Mouse (Mus musculus) adipocyte (in vitro differentiated cells): ENCODE results near the gene Accs.
A peak's percentile ranks its signal among the peaks of the same experiment; 100 is the strongest.

ENCODE experiments used
- DNase-seq: peaks from one replicate; pipeline ENCODE4 v3.0.0-alpha.2; 2016; ENCODE audit warnings: low spot score

Gene Accs

GRCm38 (mm10) chr2:93849505-93850089, at the start of gene Accs:
Gene Accs, minus strand, starts transcription at chr2:93849943.
- peak; percentile 90 for DNase-seq

DNA sequence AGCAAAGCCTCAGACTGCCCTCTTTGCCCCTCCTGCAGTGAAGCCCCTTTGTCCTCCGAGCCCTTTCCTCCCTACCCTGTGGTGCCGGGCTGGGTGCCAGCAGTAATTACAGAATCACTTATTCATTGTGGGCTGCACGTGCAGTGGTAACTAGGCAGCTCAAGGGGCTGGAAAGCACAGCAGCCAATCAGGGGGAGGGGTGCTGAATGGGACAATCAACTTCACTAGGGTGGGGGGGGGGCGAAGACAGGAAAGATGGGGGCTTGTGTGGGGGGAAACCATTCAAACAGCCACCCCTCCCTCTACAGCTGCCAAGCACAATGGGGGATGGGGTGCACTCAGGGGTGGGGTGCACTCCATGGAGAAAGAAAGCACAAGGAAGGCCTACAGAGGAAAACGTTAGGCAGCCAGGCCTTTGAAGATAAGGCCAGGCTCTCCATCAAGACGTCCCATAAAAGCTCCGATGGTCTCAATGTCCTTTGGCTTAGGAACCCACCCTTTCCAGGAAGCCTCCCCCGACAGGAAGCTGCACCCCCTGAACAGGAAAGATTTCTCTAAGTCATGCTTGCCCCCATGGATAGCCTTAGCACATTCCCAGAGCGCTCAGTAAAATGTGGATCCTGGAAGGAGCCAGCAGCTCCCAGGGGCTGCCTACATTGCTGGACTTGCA, 42.0 kb upstream of the Accs start:
- DNase-seq, result no peak

- no peak for DNase-seq
These were observed 40.4 kb upstream of the Accs start for GRCm38 (mm10) chr2:93890143-93890542.

DNA sequence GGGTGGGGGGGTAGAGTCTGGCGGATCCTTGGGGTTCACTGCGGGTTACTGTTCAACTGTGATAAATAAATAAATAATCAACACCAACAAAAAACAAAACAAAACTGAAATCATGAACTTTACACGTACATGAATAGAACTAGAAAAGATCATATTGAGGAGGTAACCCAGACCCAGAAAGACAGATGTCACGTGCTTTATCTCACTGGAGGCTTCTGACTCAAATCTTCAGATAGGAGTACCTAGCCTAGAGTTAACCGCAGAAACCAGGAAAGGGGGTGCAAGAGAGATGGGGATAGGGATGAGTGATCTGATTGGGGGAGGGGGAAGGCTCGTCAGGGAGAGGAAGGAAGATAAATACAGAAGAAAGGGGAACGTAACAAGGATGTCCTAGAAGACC, 39.3 kb upstream of the Accs start:
- DNase-seq, result no peak

DNA sequence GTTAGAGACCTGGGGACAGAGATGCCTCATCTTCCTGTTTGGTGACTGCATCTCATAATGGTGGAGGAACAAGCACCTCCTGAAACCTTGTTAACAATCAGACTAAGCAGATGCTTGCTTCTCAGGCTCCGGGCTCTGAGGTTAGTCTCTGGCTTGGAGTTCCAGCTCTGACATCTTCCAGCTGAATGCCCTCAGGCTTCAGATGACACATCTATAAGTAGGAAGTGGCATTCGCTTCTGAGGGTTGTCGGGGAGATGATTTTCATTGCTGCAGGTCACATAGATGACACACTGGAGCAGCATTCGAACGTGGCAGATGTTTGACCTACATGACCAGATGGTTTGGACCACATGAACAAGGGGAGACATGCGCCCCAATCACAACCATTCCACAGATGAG, 38.6 kb upstream of the Accs start:
- no peak for DNase-seq

DNA sequence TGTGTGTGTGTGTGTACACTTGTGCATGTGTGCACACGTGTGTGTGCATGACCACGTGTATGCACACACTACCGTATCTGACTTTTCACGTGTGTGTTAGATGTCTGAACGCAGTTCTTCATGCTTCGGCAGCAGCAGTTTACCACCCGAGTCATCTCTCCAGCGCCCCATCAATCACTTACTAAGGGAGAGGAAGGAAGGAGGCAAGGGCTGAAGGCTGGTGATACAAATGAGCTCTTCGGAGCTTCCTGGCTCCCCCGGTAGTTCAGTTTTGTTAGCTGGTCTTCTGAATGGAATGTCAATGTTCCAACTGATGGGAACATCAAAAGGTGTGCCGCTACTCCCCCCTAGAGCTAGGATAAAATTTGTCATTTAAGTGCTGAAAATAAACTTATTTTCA, 37.5 kb upstream of the Accs start:
- DNase-seq, result no peak

GRCm38 (mm10) chr2:93886013-93886794, 36.5 kb upstream of the Accs start:
- DNase-seq, result no peak

DNA sequence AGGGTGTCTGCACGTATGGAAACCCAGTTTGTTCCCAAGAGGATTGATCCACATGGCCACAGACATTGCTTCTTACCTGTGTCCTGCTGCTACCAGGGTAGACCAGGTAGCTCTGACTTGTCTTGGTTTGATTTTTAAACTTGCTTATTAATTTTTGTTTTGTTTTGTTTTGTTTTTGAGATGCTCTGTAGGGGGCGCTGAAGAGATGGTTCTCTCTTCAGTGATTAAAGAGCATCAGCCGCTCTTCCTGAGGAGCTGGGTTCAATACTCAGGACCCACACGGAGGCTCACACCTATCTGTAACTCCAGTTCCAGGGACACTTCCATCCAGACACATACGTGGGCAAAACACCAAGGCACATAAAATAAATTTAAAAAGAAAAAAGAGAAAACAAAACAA, 33.3 kb upstream of the Accs start:
- no peak for DNase-seq

GRCm38 (mm10) chr2:93881640-93882367, 32.1 kb upstream of the Accs start:
- no peak for DNase-seq

DNA sequence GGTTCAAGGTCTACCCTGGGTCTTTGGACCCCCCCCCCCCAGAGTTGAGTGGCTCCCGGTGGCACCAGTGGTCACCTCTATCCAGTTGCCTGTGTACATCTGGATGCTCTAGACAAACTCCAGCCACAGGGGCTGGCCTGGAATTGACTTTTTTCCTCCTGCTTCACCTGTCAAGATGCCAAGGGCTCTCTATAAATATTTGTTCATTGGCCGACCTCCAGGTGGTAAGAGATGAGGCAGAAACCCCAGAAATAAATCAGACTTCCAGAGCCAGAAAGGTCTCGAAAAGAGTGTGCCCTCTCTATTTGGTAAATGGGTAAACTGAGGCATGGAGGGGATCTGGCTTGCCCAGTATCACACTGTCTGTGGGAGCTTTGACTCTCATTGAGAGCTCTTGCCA, 31.2 kb upstream of the Accs start:
- peak; percentile 14 for DNase-seq

DNA sequence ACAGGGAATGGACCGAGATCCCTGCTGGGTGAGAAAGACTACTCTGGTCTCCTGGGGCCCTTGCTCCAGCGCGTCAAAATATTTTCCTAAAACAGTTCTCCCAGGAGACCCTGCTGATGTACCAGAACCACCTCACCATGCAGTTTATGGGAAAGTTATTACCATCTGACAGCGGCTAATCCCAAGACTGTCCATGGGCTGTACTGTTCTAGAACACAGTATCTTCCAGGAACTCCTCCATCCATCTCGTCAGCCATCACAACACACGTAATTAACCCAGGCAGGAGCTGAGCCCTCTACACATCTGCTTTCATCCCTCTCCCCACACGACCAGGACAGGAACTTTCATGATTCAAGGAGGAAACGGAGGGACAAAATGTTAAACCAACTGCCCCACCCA, 30.7 kb upstream of the Accs start:
- no peak for DNase-seq

DNA sequence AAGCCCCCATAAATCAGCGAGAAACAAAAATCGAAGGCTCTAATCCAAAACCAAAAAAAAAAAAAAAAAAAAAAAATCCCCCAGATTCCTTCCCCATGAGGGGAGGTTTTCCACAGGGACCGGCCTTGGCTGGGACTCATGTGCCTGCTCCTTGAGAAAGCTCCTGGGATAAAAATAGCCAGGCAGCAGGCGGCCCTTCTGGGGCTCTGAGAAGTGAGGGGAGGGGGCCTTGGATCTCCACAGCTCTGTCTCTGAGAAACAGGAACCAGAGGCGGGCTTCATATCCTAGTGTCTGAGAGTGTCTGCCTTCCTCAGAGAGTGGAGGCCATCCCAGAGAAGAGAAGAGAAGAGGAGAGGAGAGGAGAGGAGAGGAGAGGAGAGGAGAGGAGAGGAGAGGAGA, 27.3 kb upstream of the Accs start:
- DNase-seq, result no peak

GRCm38 (mm10) chr2:93874606-93875005, 24.9 kb upstream of the Accs start:
- no peak for DNase-seq

DNA sequence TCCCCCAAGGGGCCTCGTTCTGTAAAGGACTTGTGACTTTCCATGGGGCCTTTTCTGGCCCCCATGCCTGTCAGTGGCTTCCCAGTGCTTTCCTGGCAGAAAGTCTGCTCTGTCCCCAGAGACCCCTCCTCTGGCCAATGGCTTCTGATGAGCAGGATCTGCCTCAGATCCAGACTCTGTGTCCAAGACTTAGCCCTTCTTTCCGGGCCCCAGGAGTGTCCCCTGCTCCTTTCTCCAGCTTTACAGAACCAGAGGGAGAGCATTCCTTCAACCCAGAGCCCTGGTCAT, 24.4 kb upstream of the Accs start:
- no peak for DNase-seq

GRCm38 (mm10) chr2:93873449-93874226, 23.9 kb upstream of the Accs start:
- DNase-seq, result no peak

- no peak for DNase-seq
These were observed 22.5 kb upstream of the Accs start for GRCm38 (mm10) chr2:93872257-93872656.

DNA sequence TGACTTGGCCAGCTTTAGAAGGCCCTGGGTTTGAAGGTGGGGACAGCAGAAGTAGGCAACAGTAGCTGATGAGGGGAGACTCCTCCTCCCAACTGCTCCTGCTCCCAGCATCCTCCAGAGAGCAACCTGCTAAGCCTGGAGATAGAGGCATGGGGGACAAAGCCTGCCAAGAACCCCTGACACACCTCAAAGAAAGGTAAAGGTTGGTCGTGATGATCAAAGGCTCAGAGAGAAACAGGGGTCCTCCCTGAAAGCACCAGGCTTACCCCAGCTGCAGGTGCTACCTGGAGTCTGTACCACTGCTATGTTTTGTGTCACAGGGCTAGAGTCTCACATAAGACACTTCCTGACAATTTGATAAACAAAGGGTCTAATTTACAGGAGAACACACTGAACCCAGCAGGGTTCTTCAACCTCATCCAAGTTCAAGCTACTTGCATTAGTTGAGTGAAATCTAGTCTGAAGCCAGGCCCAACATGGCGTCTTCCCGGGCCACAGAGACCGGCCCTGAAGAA, 21.7 kb upstream of the Accs start:
- DNase-seq, result no peak

- DNase-seq, result peak; percentile 75
These were observed 21.1 kb upstream of the Accs start for GRCm38 (mm10) chr2:93870842-93871241.

DNA sequence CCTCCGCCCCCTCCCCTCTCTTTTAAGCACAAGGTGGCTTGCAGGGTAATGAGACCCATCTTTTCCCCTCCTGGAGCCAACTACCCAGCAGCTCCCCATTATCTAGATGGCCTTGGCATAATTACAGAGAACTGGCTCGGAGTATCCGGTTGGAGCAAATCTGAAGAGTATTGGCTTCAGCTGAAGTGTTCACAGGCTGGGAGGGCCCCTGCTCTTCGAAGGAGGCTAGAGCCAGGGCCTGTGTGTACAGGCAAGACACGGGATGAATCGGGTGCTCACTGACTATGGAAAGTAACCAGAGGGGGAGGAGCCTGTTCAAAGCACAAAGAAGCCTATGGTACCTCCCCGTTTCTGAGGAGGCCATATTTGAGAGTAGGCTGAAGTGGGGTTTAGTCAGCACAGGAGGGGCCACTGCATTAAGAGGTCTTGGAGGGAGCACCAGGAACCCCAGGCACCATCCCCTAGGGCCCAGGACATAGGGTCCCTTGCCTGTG, 19.4 kb upstream of the Accs start, which contains the start of gene Accsl:
Gene Accsl (minus strand): TSS at position 51 of the 494 bp plus-strand sequence.
- no peak for DNase-seq

GRCm38 (mm10) chr2:93868566-93868965, 18.8 kb upstream of the Accs start:
- DNase-seq, result no peak

GRCm38 (mm10) chr2:93863229-93863628, 13.5 kb upstream of the Accs start:
- DNase-seq, result no peak

DNA sequence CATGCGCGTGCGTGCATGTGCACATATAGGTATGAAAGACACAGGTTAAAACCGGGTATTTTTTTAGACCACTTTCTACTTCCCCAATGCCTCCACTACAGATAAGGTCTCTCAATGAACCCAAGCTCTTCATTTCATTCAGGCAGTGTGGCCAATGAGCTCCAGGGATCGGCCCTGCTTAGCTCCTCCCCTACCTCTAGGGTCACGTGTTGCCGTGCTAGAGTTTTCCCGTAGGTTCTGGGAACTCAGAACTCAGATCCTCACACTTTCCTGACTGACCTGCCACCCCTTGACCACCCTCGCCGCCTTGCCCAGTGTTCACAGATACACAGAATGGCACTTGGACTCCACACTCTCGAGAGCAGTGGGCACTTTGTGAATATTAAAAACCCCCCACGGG, 9.1 kb upstream of the Accs start:
- DNase-seq, result no peak
